Mouse (Mus musculus): ENCODE results near the gene Clpb.

DNA sequence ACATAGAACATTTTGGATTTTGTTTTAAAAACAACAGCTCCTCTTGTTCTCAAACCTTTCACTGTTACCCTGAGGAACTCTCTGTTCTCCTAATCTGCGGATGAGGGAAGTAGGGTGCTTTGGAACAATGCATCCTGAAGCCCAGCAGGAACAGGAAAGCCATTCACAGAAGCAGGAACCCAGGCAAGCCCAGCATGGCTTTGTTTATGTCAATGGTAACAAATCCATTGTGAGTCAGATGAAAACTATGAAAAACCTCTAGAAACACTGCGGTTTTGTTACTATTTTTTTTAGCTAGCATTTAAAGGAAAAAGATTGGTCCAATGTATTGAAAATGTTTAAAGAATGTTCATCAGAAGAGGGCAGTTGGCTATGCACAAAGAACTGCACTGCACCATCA, 35.0 kb upstream of the Clpb start:
- TF ChIP-seq GATA1 (IDR thresholded peaks at IDR 0.05; ENCODE audit: low read length): no peak
- no peak for TF ChIP-seq TAL1 (IDR thresholded peaks at IDR 0.05; ENCODE audit: low read length)
